Mouse (Mus musculus): Measurements from ENCODE around the gene Zfp697.

GRCm38 (mm10) chr3:98362753-98363152 lies 19.5 kb upstream of the Zfp697 start:
- peak; percentile 82 for TF ChIP-seq CTCF (IDR thresholded peaks at IDR 0.05)
- no peak for TF ChIP-seq EP300 (IDR thresholded peaks at IDR 0.05)
